Comparison of ENCODE assay signal across 9 mouse cellular contexts in genomic region chr4:70409456-70409855, GRCm38 (mm10). TPM values are rescaled to one million over a fixed set of nuclear protein-coding genes. Genes with fewer than 3 reads are reported as not detected.
DNase-seq lines count a peak whose midpoint lies in the region; ATAC-seq lines count a peak whose summit lies in the region.
"Had no signal": no experiment of that assay in that cellular context is flagged by ENCODE, and none has a peak within 500 bp of the region (broad histone marks: within the 10 kb centered on the region; RNA-seq: fewer than 3 reads in every experiment).

No protein-coding gene starts in this region.

- H3K4me3 ChIP-seq in heart, embryonic 15.5 days, result peak overlapping the region; percentile 85
- peak overlapping the region; percentile 96 for H3K4me3 ChIP-seq in heart, embryonic 16.5 days (ENCODE audit: low read length)
- H3K4me3 ChIP-seq in midbrain, embryonic 10.5 days, result peak overlapping the region; percentile 82

- H3K4me1 ChIP-seq in heart, embryonic 15.5 days (replicated peaks), result peaks cover 9% of the 10 kb centered on the region
- peaks cover 9% of the 10 kb centered on the region for H3K4me1 ChIP-seq in heart, embryonic 16.5 days (ENCODE audit: control insufficient read depth, insufficient read depth, low read length)
- peaks cover 41% of the 10 kb centered on the region for H3K4me1 ChIP-seq in midbrain, embryonic 10.5 days

- H3K27me3 ChIP-seq in heart, embryonic 15.5 days, result no peaks in the 10 kb centered on the region
- no peaks in the 10 kb centered on the region for H3K27me3 ChIP-seq in heart, embryonic 16.5 days (ENCODE audit: control insufficient read depth, insufficient read depth, low read length)
- no peaks in the 10 kb centered on the region for H3K27me3 ChIP-seq in midbrain, embryonic 10.5 days (ENCODE audit: low read depth, poor library complexity, severe bottlenecking)

- no peak overlapping the region for H3K27ac ChIP-seq in heart, embryonic 15.5 days
- no peak overlapping the region for H3K27ac ChIP-seq in heart, embryonic 16.5 days (ENCODE audit: low read length)
- H3K27ac ChIP-seq in midbrain, embryonic 10.5 days (replicated peaks), result peak overlapping the region; percentile 94

- 23% methylated on average over 9 of the region's 9 CpGs for WGBS in heart, embryonic 15.5 days
- WGBS in heart, embryonic 16.5 days, result 22% methylated on average over 9 of the region's 9 CpGs
- 26% methylated on average over 9 of the region's 9 CpGs for WGBS in midbrain, embryonic 10.5 days

- no peaks in the 10 kb centered on the region for H3K36me3 ChIP-seq in heart, embryonic 15.5 days
- 0 out of 2 replicates have a peak, but pooled peaks cover 2% of the 10 kb centered on the region for H3K36me3 ChIP-seq in heart, embryonic 16.5 days (ENCODE audit: control insufficient read depth, insufficient read depth)
- peaks cover 10% of the 10 kb centered on the region for H3K36me3 ChIP-seq in midbrain, embryonic 10.5 days

- no peak for DNase-seq in heart, adult 9 months (ENCODE audit: low spot score in 2 of 2)
- DNase-seq in MEL-GATA-1-ER (ENCODE audit: extremely low read depth, low read depth), result peak; percentile 2
- DNase-seq in midbrain, embryonic 10.5 days (ENCODE audit: low spot score), result no peak
- DNase-seq in urinary bladder, postnatal 10 days (ENCODE audit: low spot score), result no peak
- no peak for DNase-seq in kidney, adult 11 months
- DNase-seq: adrenal gland, postnatal 14 days had no signal

- no peaks in the 10 kb centered on the region for H3K9me3 ChIP-seq in heart, embryonic 15.5 days (replicated peaks)
- H3K9me3 ChIP-seq in heart, embryonic 16.5 days (replicated peaks; ENCODE audit: control insufficient read depth, low read length), result no peaks in the 10 kb centered on the region
- no peaks in the 10 kb centered on the region for H3K9me3 ChIP-seq in midbrain, embryonic 10.5 days (replicated peaks)

- peak overlapping the region; percentile 73 for H3K4me2 ChIP-seq in heart, embryonic 15.5 days
- H3K4me2 ChIP-seq in heart, embryonic 16.5 days (ENCODE audit: low read depth, low read length), result peak overlapping the region; percentile 83

- H3K9ac ChIP-seq in heart, embryonic 15.5 days, result peak overlapping the region; percentile 74
- peak overlapping the region; percentile 94 for H3K9ac ChIP-seq in heart, embryonic 16.5 days (ENCODE audit: low read length)

- no peak for ATAC-seq in heart, embryonic 15.5 days (replicated peaks; ENCODE audit: insufficient number of reproducible peaks, insufficient read depth, low FRiP score, low read depth)
- no peak for ATAC-seq in heart, embryonic 16.5 days (replicated peaks; ENCODE audit: extremely low read depth, insufficient read depth, low FRiP score)
- no peak for ATAC-seq in inflammation-experienced regulatory T-cells, adult 6 months

RNA-seq across cellular contexts. Expression of gene Cdk5rap2, which starts 0.8 kb away (rescaled TPM):
- polyA plus RNA-seq in heart, embryonic 15.5 days (2015; fragmentation: Nextera tagmentation; extraction: Ambion mirVana), result 7.2 and 10.9 TPM in 2 replicates
- polyA plus RNA-seq in heart, embryonic 16.5 days (2015; fragmentation: Nextera tagmentation; extraction: Ambion mirVana), result 9.8 and 12.4 TPM in 2 replicates
- polyA plus RNA-seq in midbrain, embryonic 10.5 days (2016; fragmentation: Nextera tagmentation; extraction: Ambion mirVana), result 21.7 and 24.7 TPM in 2 replicates
- polyA plus RNA-seq in inflammation-experienced regulatory T-cells, adult 6 months (2017; shearing (Covaris generic)), result 10 to 100 TPM in 2 of 3 experiments, 1 to 10 TPM in 1; 7.8 to 29.6 (median 11.4) TPM
